Mouse (Mus musculus): ENCODE results near the gene Gtf3c4. TPM values are rescaled to one million over a fixed set of nuclear protein-coding genes. Genes with fewer than 3 reads are reported as not detected.

Gene Gtf3c4
- total and polyA plus RNA-seq, 2 experiments from 2014 or later = 15.0 to 66.3 TPM

- Histone ChIP-seq H3K4me3 (ENCODE audit: low read depth, low read length) (no peak overlapping the region), H3K9ac (replicated peaks; ENCODE audit: low read length, poor library complexity, severe bottlenecking) (no peak overlapping the region), H3K27me3 (ENCODE audit: insufficient read depth, low read length) (no peaks in the 10 kb centered on the region), H3K9me3 (ENCODE audit: low read length) (no peaks in the 10 kb centered on the region), H3K36me3 (ENCODE audit: insufficient read depth, low read length) (peaks cover 27% of the 10 kb centered on the region), H3K4me1 (ENCODE audit: insufficient read depth, low read length) (no peaks in the 10 kb centered on the region), H3K27ac (ENCODE audit: low read depth, low read length) (no peak overlapping the region), H3K4me2 (ENCODE audit: low read depth, low read length, poor library complexity, severe bottlenecking) (no peak overlapping the region)
- TF ChIP-seq CTCF (IDR thresholded peaks at IDR 0.05) = no peak
- ATAC-seq (ENCODE audit: low FRiP score) (peak; percentile 41; the same call in 1 of the 2 replicates), DNase-seq (ENCODE audit: low spot score) (peak; percentile 93)
- WGBS = 66% methylated on average over 7 of the region's 7 CpGs
These were observed 27.3 kb upstream of the Gtf3c4 start for GRCm38 (mm10) chr2:28867495-28867894.

DNA sequence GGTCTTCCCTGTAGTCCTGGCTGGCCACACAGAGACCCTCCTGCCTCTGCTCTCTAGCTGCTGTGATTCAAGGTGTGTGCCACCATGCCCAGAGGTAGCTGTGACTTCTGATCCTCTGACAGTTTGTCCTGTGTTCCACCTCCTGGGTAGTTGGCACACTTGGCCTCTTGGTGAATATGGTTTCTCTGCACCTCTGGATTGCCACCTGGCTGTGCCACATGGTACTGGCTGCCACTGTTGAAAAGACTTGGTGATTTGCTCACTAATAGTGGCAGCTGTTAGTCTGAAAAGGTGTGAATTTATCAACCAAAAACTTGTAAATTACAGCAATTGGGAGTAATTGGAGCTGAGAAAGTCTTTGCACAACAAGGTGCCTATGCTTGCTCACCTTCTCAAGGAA lies 23.7 kb upstream of the Gtf3c4 start:
- DNase-seq (ENCODE audit: low spot score) = no peak

DNA sequence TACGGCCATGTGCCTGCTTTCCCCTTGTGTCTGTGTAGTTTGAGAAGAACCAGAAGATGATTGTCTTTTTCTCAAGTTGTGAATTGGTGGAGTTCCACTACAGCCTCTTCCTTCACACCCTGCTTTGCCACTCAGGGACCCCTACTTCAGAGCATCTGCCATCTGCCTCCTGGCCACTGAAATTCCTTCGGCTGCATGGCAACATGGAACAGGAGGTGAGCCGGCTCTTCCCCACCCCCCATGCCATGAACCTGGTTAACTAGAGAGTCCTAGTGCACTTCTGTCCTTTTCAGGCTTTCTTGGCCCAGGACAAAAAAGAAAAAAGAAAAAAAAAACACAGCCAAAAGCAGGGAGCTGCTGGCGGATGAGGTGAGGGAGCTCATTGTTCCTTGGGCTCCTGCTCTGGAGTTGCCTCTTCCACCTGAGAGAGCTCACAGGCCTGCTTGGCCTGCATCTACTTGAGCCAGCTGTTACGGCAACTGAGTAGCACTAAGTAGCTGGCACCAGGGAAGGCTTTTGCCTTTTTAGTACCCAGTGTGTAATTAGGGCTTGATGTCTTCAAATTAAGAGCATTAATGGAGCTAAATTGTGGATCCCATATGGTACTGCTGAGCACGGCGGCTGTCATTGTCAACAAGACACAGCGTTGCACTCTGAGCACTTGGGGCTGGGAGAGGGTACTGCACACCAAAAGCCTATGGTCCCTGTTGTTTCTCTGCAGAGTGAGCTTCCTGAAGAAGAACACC lies 20.7 kb upstream of the Gtf3c4 start:
- Histone ChIP-seq H3K4me2 (ENCODE audit: low read depth, low read length, poor library complexity, severe bottlenecking) (no peak overlapping the region), H3K4me1 (ENCODE audit: insufficient read depth, low read length) (no peaks in the 10 kb centered on the region), H3K27me3 (ENCODE audit: insufficient read depth, low read length) (no peaks in the 10 kb centered on the region), H3K9me3 (ENCODE audit: low read length) (no peaks in the 10 kb centered on the region), H3K27ac (ENCODE audit: low read depth, low read length) (no peak overlapping the region), H3K36me3 (ENCODE audit: insufficient read depth, low read length) (peaks cover 51% of the 10 kb centered on the region), H3K9ac (replicated peaks; ENCODE audit: low read length, poor library complexity, severe bottlenecking) (no peak overlapping the region), H3K4me3 (ENCODE audit: low read depth, low read length) (no peak overlapping the region)
- no peak for TF ChIP-seq CTCF (IDR thresholded peaks at IDR 0.05)
- no peak for ATAC-seq (ENCODE audit: low FRiP score)
- DNase-seq (ENCODE audit: low spot score) = peak; percentile 86
- WGBS = 93% methylated on average over 8 of the region's 8 CpGs

More for the DNA sequence above, 23.7 kb upstream of the Gtf3c4 start:
- no peak overlapping the region for H3K4me3 ChIP-seq (ENCODE audit: low read depth, low read length)
- peak; percentile 55 for TF ChIP-seq CTCF (IDR thresholded peaks at IDR 0.05)
- H3K4me2 ChIP-seq (ENCODE audit: low read depth, low read length, poor library complexity, severe bottlenecking) = no peak overlapping the region
- H3K27ac ChIP-seq (ENCODE audit: low read depth, low read length) = no peak overlapping the region
- no peaks in the 10 kb centered on the region for H3K4me1 ChIP-seq (ENCODE audit: insufficient read depth, low read length)
- H3K9ac ChIP-seq (replicated peaks; ENCODE audit: low read length, poor library complexity, severe bottlenecking) = no peak overlapping the region
- H3K27me3 ChIP-seq (ENCODE audit: insufficient read depth, low read length) = no peaks in the 10 kb centered on the region
- no peak for ATAC-seq (ENCODE audit: low FRiP score)
- H3K9me3 ChIP-seq (ENCODE audit: low read length) = no peaks in the 10 kb centered on the region
- peaks cover 52% of the 10 kb centered on the region for H3K36me3 ChIP-seq (ENCODE audit: insufficient read depth, low read length)

GRCm38 (mm10) chr2:28859303-28859702 lies 19.1 kb upstream of the Gtf3c4 start:
- no peak for TF ChIP-seq CTCF (IDR thresholded peaks at IDR 0.05)
- no peak overlapping the region for H3K4me3 ChIP-seq (ENCODE audit: low read depth, low read length)
- DNase-seq (ENCODE audit: low spot score) (no peak), ATAC-seq (ENCODE audit: low FRiP score) (no peak)
- no peak overlapping the region for H3K9ac ChIP-seq (replicated peaks; ENCODE audit: low read length, poor library complexity, severe bottlenecking)
- H3K27me3 ChIP-seq (ENCODE audit: insufficient read depth, low read length) = no peaks in the 10 kb centered on the region
- H3K9me3 ChIP-seq (ENCODE audit: low read length) = no peaks in the 10 kb centered on the region
- no peaks in the 10 kb centered on the region for H3K4me1 ChIP-seq (ENCODE audit: insufficient read depth, low read length)
- 94% methylated on average over 4 of the region's 4 CpGs for WGBS
- H3K36me3 ChIP-seq (ENCODE audit: insufficient read depth, low read length) = peaks cover 45% of the 10 kb centered on the region
- no peak overlapping the region for H3K27ac ChIP-seq (ENCODE audit: low read depth, low read length)
- no peak overlapping the region for H3K4me2 ChIP-seq (ENCODE audit: low read depth, low read length, poor library complexity, severe bottlenecking)

DNA sequence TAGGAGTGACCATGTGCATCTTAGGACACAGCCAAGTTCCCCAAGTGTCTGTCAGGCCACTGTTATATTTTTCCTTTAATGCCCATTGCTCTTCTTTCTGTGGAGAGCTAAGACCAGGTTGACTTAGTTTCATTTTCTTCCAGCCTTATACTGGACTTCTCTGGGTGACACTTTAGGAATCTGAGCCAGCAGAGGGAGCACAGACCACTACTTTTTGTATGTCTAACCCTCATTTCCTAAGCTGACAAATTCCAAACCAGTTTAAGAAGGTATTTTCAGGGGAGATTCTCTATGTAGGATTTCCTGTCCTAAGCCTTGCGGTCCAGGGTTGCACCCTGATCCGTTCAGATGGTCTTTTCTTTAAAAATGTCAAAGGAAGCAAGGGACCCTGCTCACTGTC lies 15.6 kb upstream of the Gtf3c4 start:
- 86% methylated on average over 2 of the region's 2 CpGs for WGBS
- TF ChIP-seq CTCF (IDR thresholded peaks at IDR 0.05) = peak; percentile 67
- H3K27me3 ChIP-seq (ENCODE audit: insufficient read depth, low read length) = no peaks in the 10 kb centered on the region
- ATAC-seq (ENCODE audit: low FRiP score) (no peak), DNase-seq (ENCODE audit: low spot score) (peak; percentile 33)
- no peak overlapping the region for H3K4me2 ChIP-seq (ENCODE audit: low read depth, low read length, poor library complexity, severe bottlenecking)
- peaks cover 28% of the 10 kb centered on the region for H3K36me3 ChIP-seq (ENCODE audit: insufficient read depth, low read length)
- no peak overlapping the region for H3K4me3 ChIP-seq (ENCODE audit: low read depth, low read length)
- H3K9ac ChIP-seq (replicated peaks; ENCODE audit: low read length, poor library complexity, severe bottlenecking) = no peak overlapping the region
- H3K9me3 ChIP-seq (ENCODE audit: low read length) = no peaks in the 10 kb centered on the region
- no peaks in the 10 kb centered on the region for H3K4me1 ChIP-seq (ENCODE audit: insufficient read depth, low read length)
- no peak overlapping the region for H3K27ac ChIP-seq (ENCODE audit: low read depth, low read length)

DNA sequence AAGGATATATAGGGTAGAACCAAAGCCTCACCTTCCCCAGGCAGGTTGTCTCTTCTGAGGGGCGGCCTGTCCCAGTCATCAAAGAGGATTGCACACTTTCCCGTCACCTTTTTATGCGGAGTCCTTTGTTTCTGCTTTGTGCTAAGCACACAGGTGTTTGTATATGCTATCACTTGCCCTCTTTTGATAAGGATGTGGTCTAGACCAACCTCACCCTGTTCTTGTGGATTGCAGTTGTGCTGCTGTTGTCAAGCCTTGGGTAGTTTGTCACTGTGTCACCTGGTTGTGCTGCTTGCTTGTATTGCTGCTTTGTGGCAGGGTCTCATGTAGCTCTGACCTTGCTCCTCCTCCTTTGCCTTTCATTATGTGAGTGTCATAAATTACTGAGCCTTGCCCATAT lies 12.4 kb upstream of the Gtf3c4 start:
- no peak overlapping the region for H3K4me2 ChIP-seq (ENCODE audit: low read depth, low read length, poor library complexity, severe bottlenecking)
- H3K36me3 ChIP-seq (ENCODE audit: insufficient read depth, low read length) = peaks cover 41% of the 10 kb centered on the region

More for the DNA sequence above, 12.4 kb upstream of the Gtf3c4 start:
- Histone ChIP-seq H3K27ac (ENCODE audit: low read depth, low read length) (no peak overlapping the region), H3K27me3 (ENCODE audit: insufficient read depth, low read length) (no peaks in the 10 kb centered on the region), H3K4me3 (ENCODE audit: low read depth, low read length) (no peak overlapping the region), H3K9ac (replicated peaks; ENCODE audit: low read length, poor library complexity, severe bottlenecking) (no peak overlapping the region), H3K4me1 (ENCODE audit: insufficient read depth, low read length) (no peaks in the 10 kb centered on the region), H3K9me3 (ENCODE audit: low read length) (no peaks in the 10 kb centered on the region)
- 84% methylated on average over 3 of the region's 3 CpGs for WGBS
- TF ChIP-seq CTCF (IDR thresholded peaks at IDR 0.05) = no peak
- DNase-seq (ENCODE audit: low spot score) (no peak), ATAC-seq (ENCODE audit: low FRiP score) (no peak)
